Mouse (Mus musculus) heart, embryonic 16.5 days (tissue): ENCODE results near the gene Grm1. TPM values are rescaled to one million over a fixed set of nuclear protein-coding genes. Genes with fewer than 3 reads are reported as not detected.

ENCODE experiments used
- ATAC-seq: fragments of 200-750 bp; cut with Nextera tagmentation; replicated peaks from 2 replicates; pipeline ENCODE4 v1.8.0; 2017; ENCODE audit warnings: moderate number of reproducible peaks; ENCODE audit not compliant: insufficient read depth, low FRiP score; ENCODE audit errors: extremely low read depth
- H3K27ac ChIP-seq: fragments of 300-500 bp; sonication (generic); 2 replicates; pipeline ENCODE4 v1.5.1; 2014; ENCODE audit warnings: mild to moderate bottlenecking, low read length, control low read depth, moderate library complexity
- H3K27me3 ChIP-seq: fragments of 300-500 bp; sonication (generic); 2 replicates; pipeline ENCODE4 v1.6.1; 2014; ENCODE audit warnings: low read length, mixed read lengths; ENCODE audit not compliant: control insufficient read depth, insufficient read depth
- H3K36me3 ChIP-seq: fragments of 300-500 bp; sonication (generic); 2 replicates; pipeline ENCODE4 v1.6.1; 2014; ENCODE audit not compliant: control insufficient read depth, insufficient read depth
- H3K4me1 ChIP-seq: fragments of 300-500 bp; sonication (generic); 2 replicates; pipeline ENCODE4 v1.6.1; 2014; ENCODE audit warnings: low read length, mixed read lengths; ENCODE audit not compliant: control insufficient read depth, insufficient read depth
- H3K4me2 ChIP-seq: fragments of 300-500 bp; sonication (generic); 2 replicates; pipeline ENCODE4 v1.6.1; 2014; ENCODE audit warnings: low read depth, mild to moderate bottlenecking, control low read depth, low read length
- H3K4me3 ChIP-seq: fragments of 300-500 bp; sonication (generic); 2 replicates; pipeline ENCODE4 v1.5.1; 2014; ENCODE audit warnings: mild to moderate bottlenecking, control low read depth, low read length
- H3K9ac ChIP-seq: fragments of 300-500 bp; sonication (generic); 2 replicates; pipeline ENCODE4 v1.6.1; 2014; ENCODE audit warnings: low read length, control low read depth
- H3K9me3 ChIP-seq: fragments of 300-500 bp; sonication (generic); replicated peaks from 2 replicates; pipeline ENCODE4 v1.6.1; 2016; ENCODE audit warnings: low read length; ENCODE audit not compliant: control insufficient read depth
- WGBS: fragments of 180-500 bp; shearing (Covaris S2); extraction: QIAGEN DNeasy Blood & Tissue Kit; methylation state at CpG from one replicate; pipeline ENCODE4 v1.1.7; 2014; 5-methylcytosine and 5-hydroxymethylcytosine counted together
- polyA plus RNA-seq: library from polyadenylated mRNA; unstranded; fragments of >200 nt; fragmentation: Nextera tagmentation; extraction: Ambion mirVana; gene quantifications from 2 replicates; pipeline ENCODE4 v1.2.1, GENCODE M21; 2015

The Grm1 gene
- polyA plus RNA-seq, 1 experiment from 2014 or later = 0.08 TPM

GRCm38 (mm10) chr10:10697497-10697896 lies 384.7 kb downstream of the Grm1 start:
- Histone ChIP-seq H3K4me1 (no peaks in the 10 kb centered on the region), H3K27ac (no peak overlapping the region), H3K4me3 (no peak overlapping the region), H3K36me3 (no peaks in the 10 kb centered on the region), H3K4me2 (no peak overlapping the region), H3K9me3 (no peaks in the 10 kb centered on the region), H3K27me3 (no peaks in the 10 kb centered on the region), H3K9ac (no peak overlapping the region)
- 73% methylated on average over 6 of the region's 6 CpGs for WGBS
- no peak for ATAC-seq

- Histone ChIP-seq H3K27me3 (no peaks in the 10 kb centered on the region; the same call in 1 of the 2 replicates), H3K4me3 (peak overlapping the region; percentile 51), H3K36me3 (no peaks in the 10 kb centered on the region), H3K9me3 (no peaks in the 10 kb centered on the region; the same call in 1 of the 2 replicates), H3K4me1 (no peaks in the 10 kb centered on the region), H3K9ac (no peak overlapping the region), H3K4me2 (peak overlapping the region; percentile 80), H3K27ac (no peak overlapping the region)
- no peak for ATAC-seq
- WGBS = 22% methylated on average over 11 of the region's 11 CpGs
Observed at GRCm38 (mm10) chr10:10689668-10690223, 392.4 kb downstream of the Grm1 start.

- H3K4me3 ChIP-seq = peak overlapping the region; percentile 51
- no peaks in the 10 kb centered on the region; the same call in 1 of the 2 replicates for H3K9me3 ChIP-seq
- H3K4me2 ChIP-seq = peak overlapping the region; percentile 80
- 3% methylated on average over 35 of the region's 35 CpGs for WGBS
- H3K4me1 ChIP-seq = no peaks in the 10 kb centered on the region
- no peaks in the 10 kb centered on the region; the same call in 1 of the 2 replicates for H3K27me3 ChIP-seq
- H3K9ac ChIP-seq = peak overlapping the region; percentile 6
- ATAC-seq = no peak
- H3K36me3 ChIP-seq = no peaks in the 10 kb centered on the region
- no peak overlapping the region for H3K27ac ChIP-seq
Observed at GRCm38 (mm10) chr10:10688907-10689667, 393.1 kb downstream of the Grm1 start.

GRCm38 (mm10) chr10:10681048-10681447 lies 401.1 kb downstream of the Grm1 start, which contains the start of gene Gm10944:
Gm10944 (plus strand) TSS chr10:10681348.
- Histone ChIP-seq H3K27me3 (no peaks in the 10 kb centered on the region), H3K27ac (no peak within 1 kb of the TSS), H3K4me3 (no peak within 1 kb of the TSS), H3K36me3 (no peaks in the 10 kb centered on the region), H3K9ac (no peak within 1 kb of the TSS), H3K4me2 (no peak within 1 kb of the TSS), H3K4me1 (no peaks in the 10 kb centered on the region), H3K9me3 (no peaks in the 10 kb centered on the region)
- WGBS = 81% methylated on average over 1 of the region's 1 CpGs
- ATAC-seq = no peak

- Histone ChIP-seq H3K36me3 (no peaks in the 10 kb centered on the region), H3K4me3 (no peak overlapping the region), H3K27me3 (no peaks in the 10 kb centered on the region), H3K4me2 (no peak overlapping the region), H3K9me3 (no peaks in the 10 kb centered on the region), H3K9ac (no peak overlapping the region), H3K27ac (no peak overlapping the region), H3K4me1 (no peaks in the 10 kb centered on the region)
- WGBS = 73% methylated on average over 3 of the region's 3 CpGs
- no peak for ATAC-seq
Observed at GRCm38 (mm10) chr10:10659976-10660375, 422.2 kb downstream of the Grm1 start.

- WGBS = 78% methylated on average over 3 of the region's 3 CpGs
- Histone ChIP-seq H3K36me3 (no peaks in the 10 kb centered on the region), H3K27me3 (no peaks in the 10 kb centered on the region), H3K9ac (no peak overlapping the region), H3K4me2 (no peak overlapping the region), H3K9me3 (no peaks in the 10 kb centered on the region), H3K4me3 (no peak overlapping the region), H3K27ac (no peak overlapping the region), H3K4me1 (no peaks in the 10 kb centered on the region)
- no peak for ATAC-seq
Observed at GRCm38 (mm10) chr10:10659161-10659560, 423.0 kb downstream of the Grm1 start.

- Histone ChIP-seq H3K27me3 (no peaks in the 10 kb centered on the region), H3K36me3 (no peaks in the 10 kb centered on the region), H3K4me2 (no peak overlapping the region), H3K4me3 (no peak overlapping the region), H3K27ac (no peak overlapping the region), H3K9me3 (no peaks in the 10 kb centered on the region), H3K9ac (no peak overlapping the region), H3K4me1 (no peaks in the 10 kb centered on the region)
- WGBS = 72% methylated on average over 4 of the region's 4 CpGs
- ATAC-seq = no peak
Observed at GRCm38 (mm10) chr10:10656621-10657020, 425.5 kb downstream of the Grm1 start.

GRCm38 (mm10) chr10:10655991-10656390 lies 426.2 kb downstream of the Grm1 start:
- H3K27ac ChIP-seq = no peak overlapping the region
- no peak overlapping the region for H3K9ac ChIP-seq
- no peaks in the 10 kb centered on the region for H3K9me3 ChIP-seq
- H3K4me1 ChIP-seq = no peaks in the 10 kb centered on the region
- no peaks in the 10 kb centered on the region for H3K36me3 ChIP-seq
- ATAC-seq = no peak
- H3K27me3 ChIP-seq = no peaks in the 10 kb centered on the region
- no peak overlapping the region for H3K4me2 ChIP-seq
- H3K4me3 ChIP-seq = no peak overlapping the region
